Comparison of ENCODE assay signal across 25 mouse cellular contexts in the genomic region with DNA sequence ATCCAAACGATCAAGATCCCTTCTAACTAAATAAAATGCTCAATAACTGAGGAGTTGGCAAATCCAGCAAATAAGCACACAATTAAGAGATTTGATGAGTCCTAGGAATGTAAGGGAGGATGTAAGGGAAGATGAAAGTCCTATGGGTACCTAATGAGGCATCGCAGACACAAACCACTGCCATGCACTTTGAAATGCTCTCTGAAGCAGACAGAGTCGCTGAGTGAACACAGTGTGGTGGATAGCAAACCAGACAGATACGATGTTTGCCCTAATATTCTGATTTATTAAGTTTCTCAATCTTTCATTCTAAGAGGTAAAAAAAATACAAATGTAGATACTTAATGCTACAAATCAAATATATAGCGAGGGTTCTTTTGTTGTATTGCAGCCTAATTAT. TPM values are rescaled to one million over a fixed set of nuclear protein-coding genes. Genes with fewer than 3 reads are reported as not detected.
DNase-seq lines count a peak whose midpoint lies in the region; ATAC-seq lines count a peak whose summit lies in the region.
"Had no signal": no experiment of that assay in that cellular context is flagged by ENCODE, and none has a peak within 500 bp of the region (broad histone marks: within the 10 kb centered on the region; RNA-seq: fewer than 3 reads in every experiment).

No protein-coding gene starts in this region.

- no peaks in the 10 kb centered on the region for H3K9me3 ChIP-seq in kidney, embryonic 16.5 days (ENCODE audit: low read length)
- H3K9me3 ChIP-seq: embryonic facial prominence, embryonic 10.5 days; embryonic facial prominence, embryonic 12.5 days; forebrain, embryonic 13.5 days; forebrain, embryonic 15.5 days had no signal

- 68% methylated on average over 5 of the region's 5 CpGs for WGBS in kidney, embryonic 16.5 days

- H3K27ac ChIP-seq in kidney, embryonic 16.5 days (ENCODE audit: low read length), result no peak overlapping the region
- H3K27ac ChIP-seq: embryonic facial prominence, embryonic 10.5 days; embryonic facial prominence, embryonic 12.5 days; forebrain, embryonic 13.5 days; forebrain, embryonic 15.5 days had no signal

- H3K27me3 ChIP-seq in kidney, embryonic 16.5 days (ENCODE audit: insufficient read depth, low read length), result no peaks in the 10 kb centered on the region
- H3K27me3 ChIP-seq: CH12.LX; embryonic facial prominence, embryonic 12.5 days; forebrain, embryonic 13.5 days; forebrain, embryonic 15.5 days had no signal

- no peaks in the 10 kb centered on the region for H3K36me3 ChIP-seq in kidney, embryonic 16.5 days (ENCODE audit: insufficient read depth, low read length)
- H3K36me3 ChIP-seq: embryonic facial prominence, embryonic 10.5 days; embryonic facial prominence, embryonic 12.5 days; forebrain, embryonic 15.5 days; G1E had no signal

- DNase-seq in kidney, adult 18-20 months, result no peak
- DNase-seq in Muller cell, postnatal 12 days (ENCODE audit: inconsistent ontology term), result peak; percentile 53
- peak; percentile 48 for DNase-seq in retina, postnatal 1 day
- DNase-seq in left cerebral cortex, postnatal 10 days (ENCODE audit: extremely low spot score in 1 of 2, low spot score in 2 of 2), result no peak
- DNase-seq: adrenal gland, adult 2 months; adrenal gland, postnatal 10 days; adrenal gland, postnatal 25 days; B cell, adult 2 months; cerebellum, adult 11-12 months; cerebellum, adult 2 months; cerebellum, adult 9-10 months; cerebellum, postnatal 10 days; cerebellum, postnatal 25 days; forebrain, postnatal 0 days had no signal

- no peak overlapping the region for H3K4me2 ChIP-seq in kidney, embryonic 16.5 days (replicated peaks; ENCODE audit: low read depth, low read length)
- H3K4me2 ChIP-seq: embryonic facial prominence, embryonic 12.5 days; forebrain, embryonic 13.5 days; forebrain, embryonic 15.5 days had no signal

- peak; percentile 67; the same call in 1 of the 2 replicates for ATAC-seq in kidney, embryonic 16.5 days (ENCODE audit: low FRiP score, low TSS enrichment)
- ATAC-seq: CD4-positive, CD25-positive, alpha-beta regulatory T cell, adult 4 months; forebrain, embryonic 13.5 days; forebrain, embryonic 15.5 days; forebrain, postnatal 0 days had no signal

- no peak overlapping the region for H3K4me3 ChIP-seq in kidney, embryonic 16.5 days (ENCODE audit: low read length)
- H3K4me3 ChIP-seq: embryonic facial prominence, embryonic 10.5 days; embryonic facial prominence, embryonic 12.5 days; forebrain, embryonic 13.5 days; forebrain, embryonic 15.5 days had no signal

- intact Hi-C loops in left cerebral cortex, postnatal 10 days (cut with DNase I), result no loop called here

- H3K4me1 ChIP-seq in kidney, embryonic 16.5 days (ENCODE audit: insufficient read depth, low read length), result no peaks in the 10 kb centered on the region
- H3K4me1 ChIP-seq: embryonic facial prominence, embryonic 10.5 days; embryonic facial prominence, embryonic 12.5 days; forebrain, embryonic 13.5 days; forebrain, embryonic 15.5 days had no signal

- H3K9ac ChIP-seq in kidney, embryonic 16.5 days (replicated peaks; ENCODE audit: low read length), result no peak overlapping the region
- H3K9ac ChIP-seq: embryonic facial prominence, embryonic 12.5 days; forebrain, embryonic 13.5 days; forebrain, embryonic 15.5 days; forebrain, postnatal 0 days had no signal

RNA-seq across cellular contexts. Expression of gene 4931408C20Rik, which starts 51.2 kb away (rescaled TPM):
- not detected in 2 replicates for polyA plus RNA-seq in kidney, embryonic 16.5 days (2015; fragmentation: Nextera tagmentation; extraction: Ambion mirVana)
- not detected for total RNA-seq in left cerebral cortex, postnatal 10 days (2021)
- total RNA-seq: adrenal gland, adult 2 months; adrenal gland, postnatal 10 days; adrenal gland, postnatal 25 days; CH12.LX; forebrain, postnatal 0 days had no signal
- polyA plus RNA-seq: adrenal gland, adult 2 months; CD4-positive, CD25-positive, alpha-beta regulatory T cell, adult 4 months; cerebellum, adult 2 months; cortical plate, adult 2 months; embryonic facial prominence, embryonic 10.5 days; embryonic facial prominence, embryonic 12.5 days; embryonic facial prominence, embryonic 14.5 days; forebrain, embryonic 11.5 days; forebrain, embryonic 13.5 days; forebrain, embryonic 15.5 days; forebrain, postnatal 0 days; G1E had no signal

Comparison
In these comparisons a context has a peak if more than half of its experiments do, and no peak if none do; other contexts are left out.
1. DNase-seq: peak in Muller cell, postnatal 12 days (single experiment) and retina, postnatal 1 day (single experiment); none in kidney, adult 18-20 months (single experiment) and left cerebral cortex, postnatal 10 days (0 of 2).